Mouse (Mus musculus) hindbrain, postnatal 0 days (tissue): ENCODE measurements at regions not wholly inside any gene's neighbourhood (a gene's known extent, or its start where the extent isn't known, plus 50 kb on each side); places are given as distances from the start of the nearest gene placed in this dataset.

Experiments used
- ATAC-seq: fragments of 200-750 bp; cut with Nextera tagmentation; 2 replicates; pipeline ENCODE4 v1.8.0; 2017; ENCODE audit warnings: mild to moderate bottlenecking, moderate TSS enrichment, moderate library complexity
- DNase-seq: peaks from one replicate; pipeline ENCODE4 v3.0.0-alpha.2; 2015; ENCODE audit warnings: low spot score
- H3K27ac ChIP-seq: fragments of 300-500 bp; sonication (generic); 2 replicates; pipeline ENCODE4 v1.5.1; 2014; ENCODE audit warnings: mild to moderate bottlenecking
- H3K27me3 ChIP-seq: fragments of 300-500 bp; sonication (generic); 2 replicates; pipeline ENCODE4 v1.6.1; 2014; ENCODE audit warnings: low read length, mixed read lengths; ENCODE audit not compliant: insufficient read depth
- H3K36me3 ChIP-seq: fragments of 300-500 bp; sonication (generic); 2 replicates; pipeline ENCODE4 v1.6.1; 2014; ENCODE audit warnings: low read length, mixed read lengths; ENCODE audit not compliant: insufficient read depth
- H3K4me1 ChIP-seq: fragments of 300-500 bp; sonication (generic); 2 replicates; pipeline ENCODE4 v1.6.1; 2014; ENCODE audit warnings: antibody characterized with exemption, low read length, mixed read lengths; ENCODE audit not compliant: insufficient read depth
- H3K4me2 ChIP-seq: fragments of 300-500 bp; sonication (generic); 2 replicates; pipeline ENCODE4 v1.6.1; 2014; ENCODE audit warnings: low read depth, mild to moderate bottlenecking, low read length, moderate library complexity, mixed read lengths
- H3K4me3 ChIP-seq: fragments of 300-500 bp; sonication (generic); 2 replicates; pipeline ENCODE4 v1.5.1; 2014; ENCODE audit warnings: low read length
- H3K9ac ChIP-seq: fragments of 300-500 bp; sonication (generic); replicated peaks from 2 replicates; pipeline ENCODE4 v1.6.1; 2014; ENCODE audit warnings: mild to moderate bottlenecking, low read length, moderate library complexity, mixed read lengths
- H3K9me3 ChIP-seq: fragments of 300-500 bp; sonication (generic); 2 replicates; pipeline ENCODE4 v1.6.1; 2016; ENCODE audit warnings: low read length, mixed read lengths
- CTCF ChIP-seq: IDR thresholded peaks from 2 replicates; pipeline ENCODE4 v1.5.1; 2016; ENCODE audit warnings: antibody characterized with exemption, control low read depth, low read depth
- WGBS: fragments of 180-500 bp; shearing (Covaris S2); extraction: QIAGEN DNeasy Blood & Tissue Kit; methylation state at CpG from one replicate; pipeline ENCODE4 v1.1.7; 2014; 5-methylcytosine and 5-hydroxymethylcytosine counted together

- Histone ChIP-seq H3K27me3 (no peaks in the 10 kb centered on the region), H3K9me3 (no peaks in the 10 kb centered on the region), H3K27ac (no peak overlapping the region), H3K9ac (no peak overlapping the region), H3K36me3 (no peaks in the 10 kb centered on the region), H3K4me1 (no peaks in the 10 kb centered on the region), H3K4me2 (no peak overlapping the region), H3K4me3 (no peak overlapping the region)
- DNase-seq (no peak), ATAC-seq (no peak)
- WGBS = 53% methylated on average over 10 of the region's 10 CpGs
- no peak for TF ChIP-seq CTCF
Observed at GRCm38 (mm10) chr7:73087496-73088185, 287.7 kb upstream of the Rgma start.

- DNase-seq (no peak), ATAC-seq (no peak)
- no peak for TF ChIP-seq CTCF
- H3K9ac ChIP-seq = no peak overlapping the region
- H3K27ac ChIP-seq = no peak overlapping the region
- H3K4me1 ChIP-seq = no peaks in the 10 kb centered on the region
- H3K27me3 ChIP-seq = no peaks in the 10 kb centered on the region
- H3K4me2 ChIP-seq = no peak overlapping the region
- H3K4me3 ChIP-seq = no peak overlapping the region
- H3K36me3 ChIP-seq = no peaks in the 10 kb centered on the region
- 94% methylated on average over 8 of the region's 8 CpGs for WGBS
- H3K9me3 ChIP-seq = no peaks in the 10 kb centered on the region
Observed at GRCm38 (mm10) chr7:73088321-73088720, 287.0 kb upstream of the Rgma start.

- DNase-seq = no peak
- 71% methylated on average over 3 of the region's 3 CpGs for WGBS
- Histone ChIP-seq H3K9me3 (no peaks in the 10 kb centered on the region), H3K27ac (no peak overlapping the region), H3K36me3 (no peaks in the 10 kb centered on the region), H3K9ac (no peak overlapping the region), H3K27me3 (no peaks in the 10 kb centered on the region), H3K4me2 (no peak overlapping the region), H3K4me3 (no peak overlapping the region), H3K4me1 (no peaks in the 10 kb centered on the region)
- no peak for TF ChIP-seq CTCF
- no peak for ATAC-seq
Observed at GRCm38 (mm10) chr7:73091758-73092157, 283.6 kb upstream of the Rgma start.

DNA sequence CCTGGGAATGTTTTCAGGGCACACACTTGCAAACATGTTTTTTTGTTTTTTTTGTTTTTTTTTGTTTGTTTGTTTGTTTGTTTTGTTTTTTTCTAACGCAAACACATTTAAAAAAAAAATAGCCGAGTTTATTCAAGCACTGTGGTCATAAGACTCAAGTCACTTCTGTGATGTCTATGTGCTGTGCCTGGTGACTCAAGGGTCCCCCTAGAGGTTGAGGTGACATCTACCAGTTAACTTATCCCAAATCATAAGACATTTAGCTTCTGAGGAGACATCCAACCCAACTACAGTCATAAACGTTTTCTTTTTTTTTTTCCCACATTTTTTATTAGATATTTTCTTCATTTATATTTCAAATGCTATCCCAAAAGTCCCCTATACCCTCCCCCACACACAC is 281.2 kb upstream of the Rgma start:
- ATAC-seq (no peak), DNase-seq (peak; percentile 9)
- Histone ChIP-seq H3K4me2 (no peak overlapping the region), H3K4me3 (no peak overlapping the region), H3K36me3 (no peaks in the 10 kb centered on the region), H3K9me3 (no peaks in the 10 kb centered on the region), H3K4me1 (no peaks in the 10 kb centered on the region), H3K27ac (no peak overlapping the region), H3K9ac (no peak overlapping the region), H3K27me3 (no peaks in the 10 kb centered on the region)
- TF ChIP-seq CTCF = peak; percentile 53
- WGBS = 62% methylated on average over 3 of the region's 3 CpGs

DNA sequence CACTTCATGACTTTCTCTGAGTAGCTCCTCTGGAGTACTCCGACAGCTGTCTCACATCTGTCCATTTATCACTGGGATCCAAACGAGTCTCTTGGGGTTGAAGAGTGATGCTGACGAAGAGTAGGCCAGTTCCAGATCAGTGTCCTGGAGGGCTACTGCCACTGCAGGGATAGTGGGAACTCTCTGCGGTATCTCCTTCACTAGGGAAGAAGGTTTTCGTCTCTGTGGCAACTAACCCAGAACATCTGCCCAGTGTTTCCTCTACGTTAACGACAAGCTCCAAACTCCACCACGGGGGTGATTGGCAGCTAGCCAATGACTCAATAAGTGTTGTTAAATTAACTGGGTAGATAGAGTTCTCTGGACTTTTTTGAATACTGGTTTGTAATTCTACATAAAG is 256.4 kb upstream of the Rgma start:
- Histone ChIP-seq H3K27me3 (no peaks in the 10 kb centered on the region), H3K36me3 (no peaks in the 10 kb centered on the region), H3K4me1 (no peaks in the 10 kb centered on the region), H3K4me2 (no peak overlapping the region), H3K4me3 (no peak overlapping the region), H3K9me3 (no peaks in the 10 kb centered on the region), H3K27ac (no peak overlapping the region), H3K9ac (no peak overlapping the region)
- 45% methylated on average over 8 of the region's 8 CpGs for WGBS
- no peak for ATAC-seq
- DNase-seq = no peak
- TF ChIP-seq CTCF = no peak

- no peaks in the 10 kb centered on the region for H3K4me1 ChIP-seq
- H3K27ac ChIP-seq = no peak overlapping the region
- no peak overlapping the region for H3K9ac ChIP-seq
- H3K4me3 ChIP-seq = no peak overlapping the region
- no peaks in the 10 kb centered on the region for H3K9me3 ChIP-seq
- no peaks in the 10 kb centered on the region for H3K36me3 ChIP-seq
- DNase-seq (no peak), ATAC-seq (no peak)
- WGBS = 49% methylated on average over 9 of the region's 9 CpGs
- no peaks in the 10 kb centered on the region for H3K27me3 ChIP-seq
- no peak overlapping the region for H3K4me2 ChIP-seq
- TF ChIP-seq CTCF = no peak
Observed at GRCm38 (mm10) chr7:73120276-73120675, 255.0 kb upstream of the Rgma start.

- Histone ChIP-seq H3K9me3 (no peaks in the 10 kb centered on the region), H3K36me3 (no peaks in the 10 kb centered on the region), H3K9ac (no peak overlapping the region), H3K27me3 (no peaks in the 10 kb centered on the region), H3K4me3 (no peak overlapping the region), H3K4me2 (no peak overlapping the region), H3K4me1 (0 out of 2 replicates have a peak, but pooled peaks cover 4% of the 10 kb centered on the region), H3K27ac (no peak overlapping the region)
- TF ChIP-seq CTCF = no peak
- DNase-seq (peak; percentile 66), ATAC-seq (no peak)
- 44% methylated on average over 2 of the region's 2 CpGs for WGBS
Observed at GRCm38 (mm10) chr7:73124976-73125375, 250.3 kb upstream of the Rgma start.
